Mouse (Mus musculus): Measurements from ENCODE around the gene Rpl10.

Gene Rpl10

DNA sequence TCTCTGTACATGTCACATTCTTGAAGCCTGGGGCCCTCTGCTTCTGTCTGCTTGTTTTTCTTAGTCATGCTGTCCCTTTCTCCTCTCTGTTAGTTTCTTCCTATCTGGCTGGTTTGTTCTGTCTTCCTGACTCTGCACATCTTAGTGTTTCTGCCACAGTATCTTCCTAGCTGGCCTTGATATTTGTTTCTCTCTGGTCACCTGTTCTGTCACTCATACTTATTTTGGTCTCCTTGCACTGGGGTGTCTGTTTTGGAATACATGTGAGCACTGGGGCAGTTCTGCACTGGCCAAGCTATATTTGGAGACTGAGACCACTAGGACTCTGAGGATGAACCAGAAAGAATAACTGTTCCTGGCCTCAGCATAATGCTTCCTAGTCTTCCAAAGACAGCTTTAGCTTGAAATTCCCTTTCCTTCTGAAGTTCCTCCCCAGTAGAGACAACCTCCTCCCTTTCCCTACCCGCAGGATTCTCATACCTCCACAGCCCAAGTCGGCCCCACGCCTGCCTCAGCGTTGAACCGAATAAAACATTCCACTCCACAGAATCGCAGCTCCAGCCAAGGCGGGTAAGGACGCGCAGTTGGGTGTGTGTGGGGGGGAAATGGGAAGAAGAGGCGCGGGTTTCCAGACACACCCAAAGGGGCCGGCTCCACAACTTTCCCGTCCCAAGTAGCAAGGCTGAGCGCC lies 10.6 kb downstream of the Rpl10 start:
- DNase-seq (ENCODE audit: low read depth, low spot score) = peak; percentile 68

GRCm38 (mm10) chrX:74281732-74282394 lies 11.3 kb downstream of the Rpl10 start, which contains the start of the genes Taz and Dnase1l1:
Gene Taz (plus strand): TSS chrX:74281912.
Gene Dnase1l1 (minus strand): TSS chrX:74282337.
- DNase-seq (ENCODE audit: low read depth, low spot score) = peak; percentile 87

- DNase-seq (ENCODE audit: low read depth, low spot score) = peak; percentile 81
Observed at GRCm38 (mm10) chrX:74282395-74283091, 11.9 kb downstream of the Rpl10 start.

DNA sequence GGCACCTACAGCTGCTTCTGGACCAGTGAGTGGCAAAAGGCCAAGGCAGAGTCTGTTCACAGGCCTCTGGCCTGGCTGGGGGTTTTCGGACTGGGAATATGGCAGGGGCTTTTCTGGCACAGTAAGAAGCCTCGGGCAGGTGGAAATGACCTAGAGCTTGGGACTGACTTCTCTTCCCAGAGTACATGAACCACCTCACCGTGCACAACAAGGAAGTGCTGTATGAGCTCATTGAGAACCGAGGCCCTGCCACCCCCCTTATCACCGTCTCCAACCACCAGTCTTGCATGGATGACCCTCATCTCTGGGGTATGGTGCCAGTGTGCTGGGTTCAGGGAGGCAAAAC lies 12.5 kb downstream of the Rpl10 start:
- no peak for DNase-seq (ENCODE audit: low read depth, low spot score)

GRCm38 (mm10) chrX:74293431-74293830 lies 22.8 kb downstream of the Rpl10 start:
- DNase-seq (ENCODE audit: low read depth, low spot score) = no peak

DNA sequence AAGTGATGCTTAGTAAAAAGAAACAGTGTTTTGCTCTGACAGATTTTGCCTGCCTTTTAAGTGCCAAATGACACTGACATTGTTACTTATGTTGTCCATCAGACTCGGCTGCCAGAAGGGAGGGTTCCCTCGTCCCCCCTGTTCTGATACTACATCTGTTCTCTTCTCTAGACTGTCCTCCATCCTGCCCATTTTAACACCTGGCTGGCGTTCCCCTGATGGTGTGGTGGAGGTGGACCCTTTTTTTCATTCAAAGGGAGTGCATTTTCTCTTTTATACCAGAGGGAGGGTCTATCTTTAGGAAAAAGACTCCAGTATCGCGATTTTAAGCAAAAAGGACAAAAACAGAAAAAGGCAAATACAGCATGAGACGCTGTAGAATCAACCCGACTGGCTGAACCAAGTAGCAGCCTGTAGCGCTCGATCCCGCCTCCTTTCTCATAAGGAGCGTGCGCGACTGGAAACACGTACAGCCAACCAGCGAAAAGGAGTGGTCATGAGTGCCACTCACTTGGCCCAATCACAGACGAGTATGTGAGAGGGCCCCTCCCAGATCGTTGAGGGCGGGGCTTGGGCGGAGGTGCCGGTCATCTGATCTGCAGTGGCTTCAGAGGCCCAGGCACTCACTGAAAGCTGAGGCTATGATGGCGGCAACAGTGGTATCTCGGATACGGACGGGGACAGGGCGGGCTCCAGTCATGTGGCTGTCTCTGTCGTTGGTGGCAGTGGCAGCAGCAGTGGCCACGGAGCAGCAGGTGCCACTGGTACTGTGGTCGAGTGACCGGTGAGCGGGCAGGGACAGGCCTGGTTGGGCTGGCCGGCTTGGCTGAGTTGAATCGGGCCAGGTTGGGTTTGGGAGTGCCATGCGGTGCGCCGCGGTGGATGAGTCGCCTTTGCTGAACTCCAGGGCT lies 26.2 kb downstream of the Rpl10 start, which contains the start of gene Atp6ap1:
Gene Atp6ap1 (plus strand): TSS at position 560 of the 911 bp plus-strand sequence.
- DNase-seq (ENCODE audit: low read depth, low spot score) = peak; percentile 92

DNA sequence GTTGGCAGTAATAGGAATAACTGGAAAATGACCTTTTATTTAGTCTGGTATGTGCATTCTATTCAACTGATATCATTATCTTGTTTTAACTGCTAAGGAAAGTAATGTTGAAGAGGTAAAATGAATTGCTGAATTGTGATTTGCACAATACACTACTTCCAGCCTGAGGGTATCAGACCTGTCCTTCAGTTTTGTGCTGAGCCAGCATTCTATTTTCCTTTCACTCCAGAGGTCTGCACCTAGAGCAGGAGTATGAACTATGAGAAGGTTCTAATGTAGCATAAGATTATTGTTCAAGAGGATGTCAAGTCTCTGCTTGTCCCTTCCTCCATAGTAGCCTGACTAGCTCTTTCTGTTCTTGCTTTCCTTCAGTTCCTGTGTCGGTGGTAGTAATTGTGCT lies 27.7 kb downstream of the Rpl10 start:
- DNase-seq (ENCODE audit: low read depth, low spot score) = no peak

DNA sequence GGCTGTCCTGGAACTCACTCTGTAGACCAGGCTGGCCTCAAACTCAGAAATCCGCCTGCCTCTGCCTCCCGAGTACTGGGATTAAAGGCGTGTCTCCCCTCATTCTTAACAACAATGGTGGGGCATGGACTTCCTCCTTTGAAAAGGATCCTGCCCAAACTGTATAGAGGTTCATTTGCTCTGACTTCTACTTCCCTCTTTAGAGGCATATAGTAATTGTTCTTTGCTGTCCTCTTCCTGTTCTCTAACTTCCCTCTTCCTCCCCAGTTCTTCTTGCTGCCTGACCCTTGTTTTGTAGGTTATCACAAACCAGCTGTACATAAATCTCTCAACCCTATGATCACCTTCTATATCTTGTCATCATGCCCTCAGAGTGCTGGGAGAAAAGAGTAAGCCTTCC lies 29.1 kb downstream of the Rpl10 start:
- no peak for DNase-seq (ENCODE audit: low read depth, low spot score)

DNA sequence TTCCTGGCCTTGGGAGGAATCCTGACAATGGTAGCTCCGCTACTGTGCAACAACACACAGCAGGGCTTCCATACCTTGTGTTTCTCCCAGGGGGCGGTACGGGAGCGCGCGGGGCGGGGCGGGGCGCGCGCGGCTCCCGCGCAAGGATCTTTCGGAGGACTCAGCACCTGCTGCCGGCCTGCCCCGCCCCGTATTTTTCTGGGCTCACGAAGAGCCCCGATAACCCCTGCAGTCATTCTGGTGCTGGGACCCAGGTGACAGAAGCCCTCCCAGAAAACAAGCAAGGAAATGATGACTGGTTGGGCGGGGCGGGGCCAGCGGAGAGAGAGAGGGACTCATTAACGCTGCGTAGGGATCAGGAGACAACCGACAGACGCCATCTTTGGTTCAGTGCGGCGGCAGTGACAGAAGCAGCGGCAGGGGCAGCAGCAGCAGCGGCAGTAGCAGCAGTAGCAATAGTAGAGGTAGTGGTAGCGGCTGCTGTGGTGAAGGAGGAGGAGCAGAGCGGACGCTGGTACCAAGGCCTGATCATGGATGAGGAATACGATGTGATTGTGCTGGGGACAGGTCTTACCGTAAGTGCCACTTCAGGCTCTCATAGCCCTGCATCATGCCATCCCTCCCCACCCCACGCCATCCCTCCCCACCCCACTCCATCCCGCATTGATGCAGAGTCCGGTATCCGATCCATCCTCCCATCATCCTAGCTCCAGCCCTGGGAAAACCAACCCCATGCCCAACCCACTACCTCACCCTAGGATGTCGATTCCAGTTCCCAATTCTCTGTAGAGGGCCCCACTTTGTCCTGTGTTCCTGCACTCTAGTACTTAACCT lies 34.5 kb downstream of the Rpl10 start, which contains the start of gene Gdi1:
Gene Gdi1 (plus strand): TSS at position 132 of the 834 bp plus-strand sequence.
- peak; percentile 52 for DNase-seq (ENCODE audit: low read depth, low spot score)

DNA sequence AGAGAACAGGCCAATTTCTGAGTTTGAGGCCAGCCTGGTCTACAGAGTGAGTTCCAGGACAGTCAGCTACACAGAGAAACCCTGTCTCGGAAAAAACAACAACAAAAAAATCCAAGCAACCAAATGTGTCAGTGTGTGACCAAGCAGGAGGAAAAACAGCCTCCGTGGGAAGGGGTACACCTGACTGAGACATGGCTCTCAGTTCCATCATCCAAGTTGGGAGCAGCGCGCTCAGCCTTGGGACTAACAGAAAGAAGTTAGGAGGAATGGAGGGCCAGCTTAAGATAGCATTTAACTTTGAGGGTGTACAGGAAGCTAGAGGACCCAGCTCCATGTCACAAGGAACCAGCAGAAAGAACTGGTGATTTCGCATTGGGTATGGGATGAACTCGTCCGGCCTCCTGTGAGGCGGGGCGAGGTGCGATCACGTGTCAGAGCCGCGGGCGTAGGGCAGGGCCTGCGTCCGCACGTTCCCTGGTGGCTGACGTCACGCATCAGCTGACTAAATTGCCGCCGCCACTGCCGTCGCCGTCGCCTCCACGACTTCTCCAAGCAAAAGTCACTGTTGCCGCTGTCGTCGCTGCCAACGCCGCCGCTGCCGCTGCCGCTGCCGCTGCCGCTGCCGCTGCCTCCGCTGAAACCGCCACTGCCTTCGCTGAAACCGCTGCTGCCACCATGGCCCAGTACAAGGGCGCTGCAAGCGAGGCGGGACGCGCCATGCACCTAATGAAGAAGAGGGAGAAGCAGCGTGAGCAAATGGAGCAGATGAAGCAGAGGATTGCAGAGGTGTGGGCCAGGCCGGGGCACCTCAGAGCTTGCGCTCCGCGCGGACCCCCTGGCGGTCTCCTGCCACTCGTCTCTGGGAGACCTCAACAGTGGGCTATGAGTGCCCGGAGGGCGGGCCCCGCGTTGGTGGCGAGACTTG lies 42.2 kb downstream of the Rpl10 start, which contains the start of gene Fam50a:
Gene Fam50a (plus strand): TSS at position 494 of the 925 bp plus-strand sequence.
- peak; percentile 88 for DNase-seq (ENCODE audit: low read depth, low spot score)

All from skeletal muscle tissue, adult 2 months (tissue).